Mouse (Mus musculus) hindbrain, embryonic 12.5 days (tissue): ENCODE data around the gene Fkbp4. TPM values are rescaled to one million over a fixed set of nuclear protein-coding genes. Genes with fewer than 3 reads are reported as not detected.
A peak's percentile ranks its signal among the peaks of the same experiment; 100 is the strongest.

Experiments
- ATAC-seq: fragments of 200-750 bp; cut with Nextera tagmentation; 2 replicates; pipeline ENCODE4 v1.8.0; 2017; ENCODE audit warnings: moderate TSS enrichment; ENCODE audit not compliant: low FRiP score
- H3K27ac ChIP-seq: fragments of 300-500 bp; sonication (generic); 2 replicates; pipeline ENCODE4 v1.5.1; 2016; ENCODE audit warnings: mild to moderate bottlenecking
- H3K27me3 ChIP-seq: fragments of 300-500 bp; sonication (generic); 2 replicates; pipeline ENCODE4 v1.6.1; 2016; ENCODE audit warnings: mild to moderate bottlenecking
- H3K36me3 ChIP-seq: fragments of 300-500 bp; sonication (generic); 2 replicates; pipeline ENCODE4 v1.6.1; 2016; ENCODE audit warnings: mild to moderate bottlenecking
- H3K4me1 ChIP-seq: fragments of 300-500 bp; sonication (generic); 2 replicates; pipeline ENCODE4 v1.6.1; 2016
- H3K4me2 ChIP-seq: fragments of 300-500 bp; sonication (generic); replicated peaks from 2 replicates; pipeline ENCODE4 v1.6.1; 2016; ENCODE audit warnings: mild to moderate bottlenecking
- H3K4me3 ChIP-seq: fragments of 300-500 bp; sonication (generic); 2 replicates; pipeline ENCODE4 v1.5.1; 2016; ENCODE audit warnings: mild to moderate bottlenecking
- H3K9ac ChIP-seq: fragments of 300-500 bp; sonication (generic); 2 replicates; pipeline ENCODE4 v1.6.1; 2016; ENCODE audit warnings: mild to moderate bottlenecking, moderate library complexity
- H3K9me3 ChIP-seq: fragments of 300-500 bp; sonication (generic); replicated peaks from 2 replicates; pipeline ENCODE4 v1.6.1; 2016; ENCODE audit warnings: mild to moderate bottlenecking
- WGBS: fragments of 180-500 bp; shearing (Covaris S2); methylation state at CpG from one replicate; pipeline ENCODE4 v1.1.7; 2016; 5-methylcytosine and 5-hydroxymethylcytosine counted together
- polyA plus RNA-seq: library from polyadenylated mRNA; unstranded; fragments of >200 nt; fragmentation: Nextera tagmentation; extraction: Ambion mirVana; gene quantifications from 2 replicates; pipeline ENCODE4 v1.2.1, GENCODE M21; 2016

Gene Fkbp4
- polyA plus RNA-seq, 1 experiment from 2014 or later, result 439 TPM

DNA sequence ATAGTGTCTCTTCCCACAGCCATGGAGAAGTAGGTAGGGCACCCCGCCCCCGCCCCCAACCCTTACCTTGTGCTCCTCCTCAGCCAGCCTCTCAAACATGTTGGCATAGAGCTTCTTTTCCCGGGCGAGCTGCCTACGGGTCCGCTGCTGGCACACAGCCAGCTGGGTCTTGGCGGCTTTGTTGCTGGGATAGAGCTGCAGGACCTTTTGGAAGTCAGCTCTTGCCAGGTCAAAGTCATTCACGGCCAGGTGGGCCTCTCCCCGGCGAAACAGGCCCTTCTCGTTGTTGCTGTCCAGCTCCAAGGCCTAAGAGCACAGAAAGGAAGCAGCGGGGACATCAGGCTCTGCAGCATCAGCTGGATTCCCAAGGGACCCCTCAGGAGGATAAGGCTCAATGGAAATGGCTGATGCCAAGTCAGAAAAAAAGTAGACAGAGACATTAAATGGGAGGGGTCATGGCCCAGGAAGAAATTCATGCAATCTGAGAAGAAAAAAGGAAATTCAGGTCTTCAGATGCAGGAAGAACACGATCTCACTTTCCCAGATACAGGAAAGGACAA is 6.0 kb downstream of the Fkbp4 start:
- WGBS, result 93% methylated on average over 13 of the region's 13 CpGs

GRCm38 (mm10) chr6:128429826-128430225 is 8.7 kb downstream of the Fkbp4 start:
- no peaks in the 10 kb centered on the region for H3K27me3 ChIP-seq
- H3K4me2 ChIP-seq, result no peak overlapping the region
- H3K36me3 ChIP-seq, result peaks cover 68% of the 10 kb centered on the region
- H3K4me3 ChIP-seq, result no peak overlapping the region
- H3K27ac ChIP-seq, result no peak overlapping the region
- ATAC-seq, result no peak
- H3K9ac ChIP-seq, result no peak overlapping the region
- 94% methylated on average over 6 of the region's 6 CpGs for WGBS
- H3K9me3 ChIP-seq, result no peaks in the 10 kb centered on the region
- no peaks in the 10 kb centered on the region for H3K4me1 ChIP-seq

More for the DNA sequence above, 6.0 kb downstream of the Fkbp4 start:
- no peaks in the 10 kb centered on the region for H3K27me3 ChIP-seq
- H3K9me3 ChIP-seq, result no peaks in the 10 kb centered on the region
- no peak overlapping the region for H3K4me2 ChIP-seq
- no peak overlapping the region for H3K27ac ChIP-seq
- H3K4me1 ChIP-seq, result peaks cover 8% of the 10 kb centered on the region
- H3K36me3 ChIP-seq, result peaks cover 85% of the 10 kb centered on the region
- H3K9ac ChIP-seq, result no peak overlapping the region
- H3K4me3 ChIP-seq, result no peak overlapping the region
- ATAC-seq, result no peak

- no peaks in the 10 kb centered on the region for H3K27me3 ChIP-seq
- no peak for ATAC-seq
- no peaks in the 10 kb centered on the region for H3K9me3 ChIP-seq
- H3K4me2 ChIP-seq, result no peak overlapping the region
- H3K4me3 ChIP-seq, result no peak overlapping the region
- H3K36me3 ChIP-seq, result peaks cover 62% of the 10 kb centered on the region
- WGBS, result 97% methylated on average over 2 of the region's 2 CpGs
- H3K4me1 ChIP-seq, result no peaks in the 10 kb centered on the region
- no peak overlapping the region for H3K9ac ChIP-seq
- no peak overlapping the region for H3K27ac ChIP-seq
These were observed 9.2 kb downstream of the Fkbp4 start for GRCm38 (mm10) chr6:128429300-128429699.

DNA sequence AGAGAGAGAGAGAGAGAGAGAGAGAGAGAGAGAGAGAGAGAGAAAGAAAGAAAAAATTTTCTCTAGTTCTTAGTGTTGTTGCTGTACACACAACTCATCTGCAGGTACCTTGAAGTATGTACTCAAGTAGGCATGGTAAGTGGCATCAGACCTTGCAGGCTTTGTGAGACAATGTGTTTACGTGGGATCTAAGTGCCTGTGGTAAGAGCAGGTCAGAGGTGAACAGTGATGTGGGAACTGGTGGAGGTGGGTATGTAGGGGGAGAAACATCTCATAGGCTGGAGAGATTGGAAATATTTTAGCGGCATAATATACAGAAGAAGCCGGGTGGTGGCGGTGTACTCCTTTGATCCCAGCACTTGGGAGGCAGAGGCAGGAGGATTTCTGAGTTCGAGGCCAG is 10.9 kb downstream of the Fkbp4 start:
- Histone ChIP-seq H3K9ac (no peak overlapping the region), H3K27me3 (no peaks in the 10 kb centered on the region), H3K27ac (no peak overlapping the region), H3K4me1 (peaks cover 4% of the 10 kb centered on the region), H3K4me3 (no peak overlapping the region), H3K4me2 (no peak overlapping the region), H3K36me3 (peaks cover 45% of the 10 kb centered on the region), H3K9me3 (no peaks in the 10 kb centered on the region)
- WGBS, result 96% methylated on average over 5 of the region's 5 CpGs
- no peak for ATAC-seq

- Histone ChIP-seq H3K9ac (peak overlapping the region; percentile 65), H3K9me3 (no peaks in the 10 kb centered on the region), H3K4me2 (peak overlapping the region; percentile 69), H3K27ac (peak overlapping the region; percentile 96), H3K4me1 (peaks cover 4% of the 10 kb centered on the region), H3K27me3 (no peaks in the 10 kb centered on the region), H3K4me3 (peak overlapping the region; percentile 52), H3K36me3 (peaks cover 22% of the 10 kb centered on the region)
- no peak for ATAC-seq
- 18% methylated on average over 9 of the region's 9 CpGs for WGBS
These were observed 13.4 kb downstream of the Fkbp4 start for GRCm38 (mm10) chr6:128425046-128425445.

- Histone ChIP-seq H3K9ac (peak within 1 kb of the TSS; percentile 65), H3K36me3 (peaks cover 18% of the 10 kb centered on the region), H3K9me3 (no peaks in the 10 kb centered on the region), H3K27ac (peak within 1 kb of the TSS; percentile 96), H3K4me3 (peak within 1 kb of the TSS; percentile 52), H3K4me2 (peak within 1 kb of the TSS; percentile 69), H3K27me3 (no peaks in the 10 kb centered on the region), H3K4me1 (peaks cover 4% of the 10 kb centered on the region)
- peak; percentile 95 for ATAC-seq
- WGBS, result under 1% methylated on average over 42 of the region's 42 CpGs
These were observed 14.0 kb downstream of the Fkbp4 start, which contains the start of gene Itfg2 for GRCm38 (mm10) chr6:128424269-128425019. TSS of gene Itfg2 (minus strand) at chr6:128424931.

GRCm38 (mm10) chr6:128423496-128424268 is 14.8 kb downstream of the Fkbp4 start:
- Histone ChIP-seq H3K4me3 (peak overlapping the region; percentile 52), H3K4me1 (peaks cover 4% of the 10 kb centered on the region), H3K9ac (peak overlapping the region; percentile 65), H3K27me3 (no peaks in the 10 kb centered on the region), H3K9me3 (no peaks in the 10 kb centered on the region), H3K4me2 (peak overlapping the region; percentile 69), H3K36me3 (peaks cover 14% of the 10 kb centered on the region), H3K27ac (peak overlapping the region; percentile 96)
- 55% methylated on average over 16 of the region's 16 CpGs for WGBS
- ATAC-seq, result peak; percentile 47

DNA sequence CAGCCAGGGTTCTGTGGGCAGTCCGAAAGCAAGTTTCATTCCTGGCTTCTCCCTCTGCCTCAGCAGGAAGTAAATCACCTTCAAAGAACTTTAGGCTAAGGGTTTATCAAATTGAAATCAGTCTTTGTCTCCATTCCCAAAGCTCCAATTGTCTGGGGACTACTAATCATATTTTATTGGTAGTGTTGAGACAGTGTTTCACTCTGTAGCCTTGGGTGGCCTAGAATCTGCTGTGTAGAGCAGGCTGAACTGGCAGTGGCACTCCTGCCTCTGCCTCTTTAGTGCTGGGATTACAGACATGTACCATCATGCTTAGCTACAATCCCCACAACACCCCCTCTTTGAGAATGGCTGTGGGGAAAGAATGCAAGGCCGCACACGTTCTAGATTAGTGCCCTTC is 17.0 kb downstream of the Fkbp4 start:
- no peaks in the 10 kb centered on the region for H3K27me3 ChIP-seq
- no peak overlapping the region for H3K4me3 ChIP-seq
- no peak overlapping the region for H3K27ac ChIP-seq
- no peak overlapping the region for H3K9ac ChIP-seq
- H3K9me3 ChIP-seq, result no peaks in the 10 kb centered on the region
- H3K4me1 ChIP-seq, result peaks cover 4% of the 10 kb centered on the region
- 89% methylated on average over 3 of the region's 3 CpGs for WGBS
- H3K4me2 ChIP-seq, result no peak overlapping the region
- peaks cover 9% of the 10 kb centered on the region; the same call in 1 of the 2 replicates for H3K36me3 ChIP-seq
- no peak for ATAC-seq

DNA sequence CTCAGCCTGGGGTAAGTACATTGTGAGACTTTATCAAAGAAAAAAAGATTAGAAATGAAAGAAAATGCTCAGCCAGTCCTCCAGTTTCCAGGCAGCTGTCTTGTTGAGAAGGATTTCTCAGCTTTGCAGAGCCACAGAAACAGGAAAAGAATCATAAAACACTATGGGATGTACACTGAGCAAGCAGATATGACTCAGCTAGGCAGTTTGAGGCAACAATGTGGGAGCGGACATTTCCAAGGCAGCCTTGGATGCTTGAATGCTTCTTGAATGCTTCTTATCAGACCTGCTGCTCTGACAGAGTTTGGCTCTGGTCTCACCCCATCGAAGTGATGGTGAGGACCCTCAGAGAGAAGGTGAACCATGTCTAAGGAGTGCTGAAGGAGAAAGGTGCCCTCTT is 17.4 kb downstream of the Fkbp4 start:
- ATAC-seq, result no peak
- Histone ChIP-seq H3K4me2 (no peak overlapping the region), H3K4me1 (peaks cover 4% of the 10 kb centered on the region), H3K27me3 (no peaks in the 10 kb centered on the region), H3K27ac (no peak overlapping the region), H3K4me3 (no peak overlapping the region), H3K36me3 (peaks cover 10% of the 10 kb centered on the region), H3K9ac (no peak overlapping the region), H3K9me3 (no peaks in the 10 kb centered on the region)
- 90% methylated on average over 2 of the region's 2 CpGs for WGBS

GRCm38 (mm10) chr6:128418076-128418475 is 20.4 kb downstream of the Fkbp4 start:
- H3K36me3 ChIP-seq, result peaks cover 22% of the 10 kb centered on the region
- H3K9ac ChIP-seq, result no peak overlapping the region
- H3K4me2 ChIP-seq, result no peak overlapping the region
- no peak overlapping the region for H3K4me3 ChIP-seq
- H3K4me1 ChIP-seq, result no peaks in the 10 kb centered on the region
- no peak overlapping the region for H3K27ac ChIP-seq
- WGBS, result 92% methylated on average over 1 of the region's 1 CpGs
- H3K9me3 ChIP-seq, result no peaks in the 10 kb centered on the region
- no peak for ATAC-seq
- H3K27me3 ChIP-seq, result no peaks in the 10 kb centered on the region

DNA sequence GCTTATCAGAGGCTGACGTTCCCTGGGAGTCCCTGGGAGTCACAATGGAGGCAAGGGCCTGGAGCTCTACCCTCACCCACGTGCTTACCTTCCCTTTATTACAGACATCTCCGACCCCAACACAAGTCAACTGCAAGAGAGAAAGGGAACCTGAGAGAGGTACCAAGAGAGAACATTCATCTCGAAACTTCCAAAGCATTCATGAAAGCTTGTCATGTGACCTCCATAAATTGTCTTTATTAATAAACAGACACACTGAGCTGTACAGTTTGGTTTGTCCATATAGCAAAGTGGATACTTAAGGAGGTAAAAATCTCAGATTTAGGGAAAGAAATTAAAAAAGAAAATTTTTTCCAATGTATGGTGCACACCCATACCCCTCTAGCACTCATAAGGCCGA is 22.3 kb downstream of the Fkbp4 start:
- Histone ChIP-seq H3K27me3 (no peaks in the 10 kb centered on the region), H3K4me2 (no peak overlapping the region), H3K4me3 (no peak overlapping the region), H3K27ac (no peak overlapping the region), H3K4me1 (no peaks in the 10 kb centered on the region), H3K36me3 (peaks cover 35% of the 10 kb centered on the region), H3K9ac (no peak overlapping the region), H3K9me3 (no peaks in the 10 kb centered on the region)
- ATAC-seq, result no peak
- 91% methylated on average over 5 of the region's 5 CpGs for WGBS

DNA sequence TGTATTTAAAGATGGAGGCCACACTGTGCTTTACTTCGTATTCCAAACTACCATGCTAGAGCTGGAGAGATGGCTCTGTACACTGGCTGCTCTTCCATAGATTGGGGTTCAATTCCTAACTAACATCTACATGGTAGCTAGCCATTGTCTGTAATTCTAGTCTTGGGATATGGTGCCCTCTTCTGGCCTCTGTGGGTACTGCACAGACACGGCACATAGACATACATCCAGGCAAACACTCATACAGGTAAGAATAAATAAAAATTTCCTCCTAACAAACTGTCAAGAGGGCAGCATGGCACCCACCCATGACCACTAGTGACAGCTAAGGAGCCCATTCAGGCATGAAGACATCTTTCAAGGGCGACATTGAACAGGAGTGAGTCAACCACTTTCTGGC is 27.4 kb downstream of the Fkbp4 start:
- Histone ChIP-seq H3K4me3 (no peak overlapping the region), H3K9ac (no peak overlapping the region), H3K9me3 (no peaks in the 10 kb centered on the region), H3K27me3 (no peaks in the 10 kb centered on the region), H3K4me2 (no peak overlapping the region), H3K36me3 (peaks cover 66% of the 10 kb centered on the region), H3K27ac (no peak overlapping the region), H3K4me1 (no peaks in the 10 kb centered on the region)
- 14% methylated on average over 3 of the region's 3 CpGs for WGBS
- 0 out of 2 replicates have a peak, but pooled peaks have one; percentile 17 for ATAC-seq
